Mouse (Mus musculus) CH12.LX (cell line): ENCODE measurements around the gene Mmp24. TPM values are rescaled to one million over a fixed set of nuclear protein-coding genes. Genes with fewer than 3 reads are reported as not detected.
A peak's percentile ranks its signal among the peaks of the same experiment; 100 is the strongest.
"Not testable (repeated sequence)": the region's sequence is repeated elsewhere in the genome, so short reads cannot be mapped to it uniquely, and the experiment has no call there.

Experiments used
- DNase-seq: peaks from one replicate; pipeline ENCODE4 v3.0.0-alpha.2; 2013; ENCODE audit errors: extremely low read depth
- H3K27ac ChIP-seq: 2 replicates; pipeline ENCODE4 v1.5.1; 2012; ENCODE audit warnings: low read depth, mild to moderate bottlenecking, control low read depth, moderate library complexity; ENCODE audit not compliant: insufficient read depth
- H3K27me3 ChIP-seq: replicated peaks from 2 replicates; pipeline ENCODE3; 2012; ENCODE audit warnings: inconsistent platforms
- H3K36me3 ChIP-seq, 2 experiments: replicated peaks in 1 of 2; 2 replicates each; pipeline versions ENCODE3 to v1.6.1; 2012; ENCODE audit warnings: inconsistent platforms in 1 of 2, low read length in 1 of 2, mild to moderate bottlenecking in 1 of 2, mixed read lengths in 1 of 2, moderate library complexity in 1 of 2; ENCODE audit not compliant: control insufficient read depth in 1 of 2, insufficient read depth in 1 of 2
- H3K4me1 ChIP-seq, 2 experiments: 2 replicates each; pipeline ENCODE4 v1.6.1; 2012; ENCODE audit warnings: inconsistent platforms in 1 of 2, moderate library complexity in 1 of 2; ENCODE audit not compliant: insufficient read depth in 2 of 2, control insufficient read depth in 1 of 2
- H3K4me2 ChIP-seq: 2 replicates; pipeline ENCODE4 v1.6.1; 2012; ENCODE audit warnings: low read depth, mild to moderate bottlenecking, control low read depth; ENCODE audit not compliant: poor library complexity, insufficient read depth, severe bottlenecking
- H3K4me3 ChIP-seq, 3 experiments: fragments of 150-350 bp in 1 of 3; sonication (generic) in 1 of 3; replicated peaks in 1 of 3; 2 replicates each; pipeline versions ENCODE3 to v1.5.1; 2011 to 2012; ENCODE audit warnings: low read depth in 2 of 3, low read length in 2 of 3, mild to moderate bottlenecking in 2 of 3, moderate library complexity in 2 of 3, control low read depth in 1 of 3, improper control_type of control experiment in 1 of 3, inconsistent platforms in 1 of 3, mixed read lengths in 1 of 3; ENCODE audit not compliant: poor library complexity in 1 of 3
- H3K79me2 ChIP-seq: replicated peaks from 2 replicates; pipeline ENCODE4 v1.6.1; 2012; ENCODE audit warnings: mild to moderate bottlenecking, moderate library complexity; ENCODE audit not compliant: control insufficient read depth, poor library complexity, insufficient read depth, severe bottlenecking; ENCODE audit errors: extremely low read depth
- H3K9ac ChIP-seq: 2 replicates; pipeline ENCODE4 v1.6.1; 2012; ENCODE audit warnings: low read depth, mild to moderate bottlenecking, control low read depth, moderate library complexity; ENCODE audit not compliant: insufficient read depth
- H3K9me3 ChIP-seq: replicated peaks from 2 replicates; pipeline ENCODE3; 2012; ENCODE audit warnings: low read length, inconsistent platforms, mixed read lengths
- BHLHE40 ChIP-seq: IDR thresholded peaks from 2 replicates; pipeline ENCODE4 v1.6.1; 2011; ENCODE audit warnings: mild to moderate bottlenecking, low read depth, low read length, improper control_type of control experiment
- CTCF ChIP-seq, 2 experiments: IDR thresholded peaks in 1 of 2; conservative IDR thresholded peaks in 1 of 2; 2 replicates each; pipeline ENCODE4 v1.5.1; 2011 to 2012; ENCODE audit warnings: low read depth in 2 of 2, low read length in 2 of 2, improper control_type of control experiment in 1 of 2, inconsistent platforms in 1 of 2, mild to moderate bottlenecking in 1 of 2, moderate library complexity in 1 of 2
- ELF1 ChIP-seq: IDR thresholded peaks from 2 replicates; pipeline ENCODE4 v1.6.1; 2014; ENCODE audit warnings: low read depth, mild to moderate bottlenecking, inconsistent platforms, low read length, improper control_type of control experiment
- EP300 ChIP-seq: IDR thresholded peaks from 2 replicates; pipeline ENCODE4 v1.6.1; 2011; ENCODE audit warnings: low read length, improper control_type of control experiment
- IRF4 ChIP-seq: IDR thresholded peaks from 2 replicates; pipeline ENCODE4 v1.6.1; 2014; ENCODE audit warnings: low read depth, mild to moderate bottlenecking, inconsistent platforms, low read length, improper control_type of control experiment
- JUN ChIP-seq: IDR thresholded peaks from 2 replicates; pipeline ENCODE4 v1.6.1; 2011; ENCODE audit warnings: low read depth, mild to moderate bottlenecking, low read length, improper control_type of control experiment, moderate library complexity; ENCODE audit not compliant: insufficient read depth
- KAT2A ChIP-seq: IDR thresholded peaks from 2 replicates; pipeline ENCODE4 v1.6.1; 2012; ENCODE audit warnings: low read length, improper control_type of control experiment, inconsistent platforms; ENCODE audit not compliant: insufficient replicate concordance
- MAX ChIP-seq: IDR thresholded peaks from 2 replicates; pipeline ENCODE4 v1.6.1; 2011; ENCODE audit warnings: low read length, improper control_type of control experiment
- MAZ ChIP-seq: IDR thresholded peaks from 2 replicates; pipeline ENCODE4 v1.6.1; 2012; ENCODE audit warnings: low read depth, mild to moderate bottlenecking, inconsistent platforms, low read length, improper control_type of control experiment, moderate library complexity
- MEF2A ChIP-seq: IDR thresholded peaks from 2 replicates; pipeline ENCODE4 v1.6.1; 2014; ENCODE audit warnings: low read depth, mild to moderate bottlenecking, inconsistent platforms, low read length, improper control_type of control experiment, borderline replicate concordance
- NELFE ChIP-seq: IDR thresholded peaks from 2 replicates; pipeline ENCODE4 v1.6.1; 2011; ENCODE audit warnings: low read depth, low read length, improper control_type of control experiment
- RAD21 ChIP-seq: IDR thresholded peaks from 2 replicates; pipeline ENCODE4 v1.6.1; 2011; ENCODE audit warnings: low read depth, mild to moderate bottlenecking, low read length, improper control_type of control experiment, moderate library complexity
- SMC3 ChIP-seq: IDR thresholded peaks from 2 replicates; pipeline ENCODE4 v1.6.1; 2011; ENCODE audit warnings: low read depth, low read length, improper control_type of control experiment
- USF1 ChIP-seq: IDR thresholded peaks from 2 replicates; pipeline ENCODE4 v1.6.1; 2014; ENCODE audit warnings: low read depth, mild to moderate bottlenecking, inconsistent platforms, low read length, improper control_type of control experiment
- ZNF384 ChIP-seq: IDR thresholded peaks from 2 replicates; pipeline ENCODE4 v1.6.1; 2012; ENCODE audit warnings: low read depth, low read length, improper control_type of control experiment, inconsistent platforms
- dilution Hi-C: fragments of 300-500 bp; cut with MboI; formaldehyde crosslinking; loops from 2 replicates; pipeline ENCODE4 v1.14.3; 2020; ENCODE audit warnings: low sequenced_read_pairs; ENCODE audit not compliant: extremely low pct_unique_long_range_greater_than_20kb, extremely low pct_ligation_motif_present
- in situ Hi-C: fragments of 300-500 bp; cut with MboI; formaldehyde crosslinking; loops from 3 replicates; pipeline ENCODE4 v1.14.3; 2019; ENCODE audit warnings: low sequenced_read_pairs, low pct_ligation_motif_present, low pct_unique_long_range_greater_than_20kb, mixed read lengths
- polyA plus RNA-seq: library from polyadenylated mRNA; unstranded; fragments of >175 nt; gene quantifications from 2 replicates; pipeline ENCODE4 v1.2.1, GENCODE M21; 2012; ENCODE audit warnings: low read depth; ENCODE audit not compliant: insufficient read length
- total RNA-seq, 2 experiments: library from RNA; depleted of rRNA; stranded (reverse); fragments of 300-350 nt in 1 of 2; fragments of >200 nt in 1 of 2; gene quantifications; 2 replicates each; pipeline ENCODE4 v1.2.3; 2012 to 2014

Mmp24 gene
- total and polyA plus RNA-seq, 3 experiments: 0.42 TPM; not detected in 2

GRCm38 (mm10) chr2:155832087-155832486 is 56.9 kb downstream of the Mmp24 start:
- H3K4me2 ChIP-seq, H3K9me3 ChIP-seq, dilution Hi-C loops, H3K27ac ChIP-seq, H3K9ac ChIP-seq, H3K36me3 ChIP-seq, H3K4me3 ChIP-seq: not testable (repeated sequence)
- peaks cover 17% of the 10 kb centered on the region for H3K27me3 ChIP-seq
- in situ Hi-C loops: loop anchor here (25.0 kb wide), 1 partner anchor 305 kb away; the partner anchor contains the start of genes Gm28036, Nfs1 and Romo1
- peak in 1 of 2 experiments; percentile 26; a peak in 1 of 4 replicates for TF ChIP-seq CTCF (conservative IDR thresholded peaks at IDR 0.05 in 1 of 2, IDR thresholded peaks at IDR 0.05 in 1 of 2; ENCODE audit: low read depth in 2 of 2, low read length in 2 of 2)
- TF ChIP-seq, all 38 proteins: peak for 1; not testable (repeated sequence) for 37
- DNase-seq, H3K79me2 ChIP-seq: not testable (repeated sequence)
- peaks cover 4 to 10% of the 10 kb centered on the region in 2 experiments; a peak in 3 of 4 replicates for H3K4me1 ChIP-seq

GRCm38 (mm10) chr2:155834732-155835131 is 59.6 kb downstream of the Mmp24 start, which contains the start of gene Fam83c:
TSS of gene Fam83c (minus strand) at chr2:155834854.
- no peaks in the 10 kb centered on the region for H3K4me1 ChIP-seq
- no peaks in the 10 kb centered on the region for H3K36me3 ChIP-seq
- no peak for DNase-seq
- H3K27ac ChIP-seq: no peak within 1 kb of the TSS
- peaks cover 30% of the 10 kb centered on the region for H3K27me3 ChIP-seq
- no peaks in the 10 kb centered on the region for H3K9me3 ChIP-seq
- H3K9ac ChIP-seq: no peak within 1 kb of the TSS
- H3K79me2 ChIP-seq: no peaks in the 10 kb centered on the region
- H3K4me3 ChIP-seq: no peak within 1 kb of the TSS
- in situ Hi-C loops: loop anchor here (25.0 kb wide), 1 partner anchor 303 kb away; the partner anchor contains the start of genes Gm28036, Nfs1 and Romo1
- TF ChIP-seq IRF4 (no peak), BHLHE40 (no peak), KAT2A (no peak), ELF1 (no peak), ZNF384 (no peak), MEF2A (no peak), JUN (no peak)
- TF ChIP-seq, all 38 proteins: peak for 0
- H3K4me2 ChIP-seq: no peak within 1 kb of the TSS
- dilution Hi-C loops: no loop called here

- in situ Hi-C loops (loop anchor here (25.0 kb wide), 1 partner anchor 299 kb away; the partner anchor contains the start of genes Gm28036, Nfs1 and Romo1), dilution Hi-C loops (no loop called here)
- H3K9me3 ChIP-seq: no peaks in the 10 kb centered on the region
- no peak for DNase-seq
- peaks cover 40% of the 10 kb centered on the region for H3K27me3 ChIP-seq
- no peak overlapping the region for H3K4me2 ChIP-seq
- H3K27ac ChIP-seq: no peak overlapping the region
- no peak overlapping the region for H3K4me3 ChIP-seq
- H3K9ac ChIP-seq: no peak overlapping the region
- no peaks in the 10 kb centered on the region for H3K36me3 ChIP-seq
- H3K79me2 ChIP-seq: no peaks in the 10 kb centered on the region
- TF ChIP-seq SMC3 (no peak), EP300 (no peak), RAD21 (no peak), USF1 (no peak), NELFE (no peak), MAZ (no peak), MAX (no peak)
- H3K4me1 ChIP-seq: no peaks in the 10 kb centered on the region
Observed at GRCm38 (mm10) chr2:155837961-155838360, 62.8 kb downstream of the Mmp24 start.
